Mouse (Mus musculus) heart, embryonic 16.5 days (tissue): ENCODE measurements around the gene Trnt1. TPM values are rescaled to one million over a fixed set of nuclear protein-coding genes. Genes with fewer than 3 reads are reported as not detected.

Source experiments
- ATAC-seq: fragments of 200-750 bp; cut with Nextera tagmentation; replicated peaks from 2 replicates; pipeline ENCODE4 v1.8.0; 2017; ENCODE audit warnings: moderate number of reproducible peaks; ENCODE audit not compliant: insufficient read depth, low FRiP score; ENCODE audit errors: extremely low read depth
- H3K27ac ChIP-seq: fragments of 300-500 bp; sonication (generic); 2 replicates; pipeline ENCODE4 v1.5.1; 2014; ENCODE audit warnings: mild to moderate bottlenecking, low read length, control low read depth, moderate library complexity
- H3K27me3 ChIP-seq: fragments of 300-500 bp; sonication (generic); 2 replicates; pipeline ENCODE4 v1.6.1; 2014; ENCODE audit warnings: low read length, mixed read lengths; ENCODE audit not compliant: control insufficient read depth, insufficient read depth
- H3K36me3 ChIP-seq: fragments of 300-500 bp; sonication (generic); 2 replicates; pipeline ENCODE4 v1.6.1; 2014; ENCODE audit not compliant: control insufficient read depth, insufficient read depth
- H3K4me1 ChIP-seq: fragments of 300-500 bp; sonication (generic); 2 replicates; pipeline ENCODE4 v1.6.1; 2014; ENCODE audit warnings: low read length, mixed read lengths; ENCODE audit not compliant: control insufficient read depth, insufficient read depth
- H3K4me2 ChIP-seq: fragments of 300-500 bp; sonication (generic); 2 replicates; pipeline ENCODE4 v1.6.1; 2014; ENCODE audit warnings: low read depth, mild to moderate bottlenecking, control low read depth, low read length
- H3K4me3 ChIP-seq: fragments of 300-500 bp; sonication (generic); 2 replicates; pipeline ENCODE4 v1.5.1; 2014; ENCODE audit warnings: mild to moderate bottlenecking, control low read depth, low read length
- H3K9ac ChIP-seq: fragments of 300-500 bp; sonication (generic); 2 replicates; pipeline ENCODE4 v1.6.1; 2014; ENCODE audit warnings: low read length, control low read depth
- H3K9me3 ChIP-seq: fragments of 300-500 bp; sonication (generic); replicated peaks from 2 replicates; pipeline ENCODE4 v1.6.1; 2016; ENCODE audit warnings: low read length; ENCODE audit not compliant: control insufficient read depth
- WGBS: fragments of 180-500 bp; shearing (Covaris S2); extraction: QIAGEN DNeasy Blood & Tissue Kit; methylation state at CpG from one replicate; pipeline ENCODE4 v1.1.7; 2014; 5-methylcytosine and 5-hydroxymethylcytosine counted together
- polyA plus RNA-seq: library from polyadenylated mRNA; unstranded; fragments of >200 nt; fragmentation: Nextera tagmentation; extraction: Ambion mirVana; gene quantifications from 2 replicates; pipeline ENCODE4 v1.2.1, GENCODE M21; 2015

Trnt1 gene
- 42.3 and 48.7 TPM in 2 replicates for polyA plus RNA-seq

GRCm38 (mm10) chr6:106768640-106769289, at the start of gene Trnt1:
TSS of gene Trnt1 (plus strand) at chr6:106769120.
- peak within 1 kb of the TSS; percentile 83 for H3K4me3 ChIP-seq
- 7% methylated on average over 35 of the region's 35 CpGs for WGBS
- peak; percentile 100 for ATAC-seq
- H3K36me3 ChIP-seq, result peaks cover 5% of the 10 kb centered on the region
- H3K27ac ChIP-seq, result peak within 1 kb of the TSS; percentile 38; the same call in 1 of the 2 replicates
- peaks cover 9% of the 10 kb centered on the region for H3K4me1 ChIP-seq
- peak within 1 kb of the TSS; percentile 76 for H3K4me2 ChIP-seq
- H3K9me3 ChIP-seq, result no peaks in the 10 kb centered on the region
- no peaks in the 10 kb centered on the region for H3K27me3 ChIP-seq
- H3K9ac ChIP-seq, result peak within 1 kb of the TSS; percentile 82

GRCm38 (mm10) chr6:106725642-106726041, 43.3 kb upstream of the Trnt1 start:
- H3K9me3 ChIP-seq, result no peaks in the 10 kb centered on the region
- no peak overlapping the region for H3K27ac ChIP-seq
- no peak for ATAC-seq
- no peak overlapping the region for H3K4me2 ChIP-seq
- no peaks in the 10 kb centered on the region for H3K4me1 ChIP-seq
- H3K27me3 ChIP-seq, result no peaks in the 10 kb centered on the region
- WGBS, result 63% methylated on average over 4 of the region's 4 CpGs
- no peak overlapping the region for H3K9ac ChIP-seq
- H3K36me3 ChIP-seq, result no peaks in the 10 kb centered on the region
- no peak overlapping the region for H3K4me3 ChIP-seq

GRCm38 (mm10) chr6:106726078-106726477, 42.8 kb upstream of the Trnt1 start:
- Histone ChIP-seq H3K27ac (no peak overlapping the region), H3K36me3 (no peaks in the 10 kb centered on the region), H3K9ac (no peak overlapping the region), H3K27me3 (no peaks in the 10 kb centered on the region), H3K4me1 (no peaks in the 10 kb centered on the region), H3K4me3 (no peak overlapping the region), H3K4me2 (no peak overlapping the region), H3K9me3 (no peaks in the 10 kb centered on the region)
- WGBS, result 58% methylated on average over 6 of the region's 6 CpGs
- no peak for ATAC-seq

GRCm38 (mm10) chr6:106727703-106728102, 41.2 kb upstream of the Trnt1 start:
- no peak overlapping the region for H3K27ac ChIP-seq
- no peaks in the 10 kb centered on the region for H3K27me3 ChIP-seq
- WGBS, result 63% methylated on average over 1 of the region's 1 CpGs
- ATAC-seq, result no peak
- H3K9ac ChIP-seq, result no peak overlapping the region
- H3K4me2 ChIP-seq, result no peak overlapping the region
- no peaks in the 10 kb centered on the region for H3K36me3 ChIP-seq
- no peaks in the 10 kb centered on the region for H3K9me3 ChIP-seq
- no peak overlapping the region for H3K4me3 ChIP-seq
- H3K4me1 ChIP-seq, result no peaks in the 10 kb centered on the region

GRCm38 (mm10) chr6:106729682-106730314, 39.1 kb upstream of the Trnt1 start:
- Histone ChIP-seq H3K27me3 (no peaks in the 10 kb centered on the region), H3K4me1 (no peaks in the 10 kb centered on the region), H3K9me3 (no peaks in the 10 kb centered on the region), H3K4me2 (no peak overlapping the region), H3K27ac (no peak overlapping the region), H3K36me3 (no peaks in the 10 kb centered on the region), H3K4me3 (no peak overlapping the region), H3K9ac (no peak overlapping the region)
- no peak for ATAC-seq
- WGBS, result 64% methylated on average over 4 of the region's 4 CpGs

- H3K9ac ChIP-seq, result no peak overlapping the region
Measured at GRCm38 (mm10) chr6:106732563-106732962, 36.4 kb upstream of the Trnt1 start.

GRCm38 (mm10) chr6:106738229-106738628, 30.7 kb upstream of the Trnt1 start:
- H3K4me2 ChIP-seq, result no peak overlapping the region
- H3K27me3 ChIP-seq, result no peaks in the 10 kb centered on the region
- no peaks in the 10 kb centered on the region for H3K36me3 ChIP-seq
- H3K4me1 ChIP-seq, result no peaks in the 10 kb centered on the region
- no peak overlapping the region for H3K27ac ChIP-seq
- H3K9ac ChIP-seq, result no peak overlapping the region
- H3K9me3 ChIP-seq, result no peaks in the 10 kb centered on the region
- WGBS, result 71% methylated on average over 3 of the region's 3 CpGs
- no peak overlapping the region for H3K4me3 ChIP-seq
- no peak for ATAC-seq

More at GRCm38 (mm10) chr6:106732563-106732962, 36.4 kb upstream of the Trnt1 start:
- 0 out of 2 replicates have a peak, but pooled peaks have one; percentile 10 for ATAC-seq
- Histone ChIP-seq H3K4me2 (no peak overlapping the region), H3K36me3 (no peaks in the 10 kb centered on the region), H3K9me3 (no peaks in the 10 kb centered on the region), H3K4me1 (no peaks in the 10 kb centered on the region), H3K27me3 (no peaks in the 10 kb centered on the region), H3K27ac (no peak overlapping the region), H3K4me3 (no peak overlapping the region)
- 53% methylated on average over 4 of the region's 4 CpGs for WGBS

- Histone ChIP-seq H3K9me3 (no peaks in the 10 kb centered on the region), H3K36me3 (no peaks in the 10 kb centered on the region), H3K27ac (no peak overlapping the region), H3K9ac (no peak overlapping the region), H3K4me1 (no peaks in the 10 kb centered on the region), H3K4me2 (no peak overlapping the region), H3K4me3 (no peak overlapping the region), H3K27me3 (no peaks in the 10 kb centered on the region)
- no peak for ATAC-seq
- 88% methylated on average over 1 of the region's 1 CpGs for WGBS
Measured at GRCm38 (mm10) chr6:106740244-106740825, 28.6 kb upstream of the Trnt1 start.

- no peaks in the 10 kb centered on the region for H3K36me3 ChIP-seq
- no peaks in the 10 kb centered on the region for H3K9me3 ChIP-seq
- no peak overlapping the region for H3K27ac ChIP-seq
- no peak overlapping the region for H3K4me2 ChIP-seq
- H3K9ac ChIP-seq, result no peak overlapping the region
- H3K27me3 ChIP-seq, result no peaks in the 10 kb centered on the region
- no peaks in the 10 kb centered on the region for H3K4me1 ChIP-seq
- no peak overlapping the region for H3K4me3 ChIP-seq
- WGBS, result 68% methylated on average over 7 of the region's 7 CpGs
- no peak for ATAC-seq
Measured at GRCm38 (mm10) chr6:106743556-106744233, 25.2 kb upstream of the Trnt1 start.
